Mouse (Mus musculus): Measurements from ENCODE around the gene Cd44.

- TF ChIP-seq POLR2A (IDR thresholded peaks at IDR 0.05; ENCODE audit: control insufficient read depth, extremely low read depth, insufficient read depth, low read length, poor library complexity) (no peak), CTCF (IDR thresholded peaks at IDR 0.05; ENCODE audit: borderline replicate concordance, control insufficient read depth, extremely low read depth, insufficient read depth, low read length, poor library complexity) (no peak)
These were observed 43.0 kb upstream of the Cd44 start for GRCm38 (mm10) chr2:102944415-102945012.

Data from thymus, adult 2 months (tissue).